Mouse (Mus musculus): Measurements from ENCODE around the gene Nos2. TPM values are rescaled to one million over a fixed set of nuclear protein-coding genes. Genes with fewer than 3 reads are reported as not detected.

Gene Nos2
- polyA plus RNA-seq, 1 experiment = 0.38 TPM

DNA sequence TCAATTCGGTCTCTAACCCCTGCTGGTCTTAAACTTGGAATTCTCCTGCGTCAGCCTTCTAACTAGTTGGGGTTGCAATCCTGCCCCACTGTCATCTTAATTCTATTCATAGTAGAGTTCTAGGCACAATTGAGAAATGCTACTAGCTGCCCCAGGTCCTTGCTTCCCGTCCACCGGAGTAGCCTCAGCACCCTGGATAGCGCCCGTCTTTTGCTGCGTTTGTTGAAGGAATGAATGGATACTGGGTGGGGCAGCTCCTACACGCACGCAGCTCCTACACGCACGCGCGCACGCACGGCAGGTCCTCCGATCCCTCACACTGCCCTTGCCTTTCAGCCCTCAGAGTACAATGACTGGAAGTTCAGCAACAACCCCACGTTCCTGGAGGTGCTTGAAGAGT lies 31.9 kb downstream of the Nos2 start:
- TF ChIP-seq SRF (IDR thresholded peaks at IDR 0.05; ENCODE audit: control insufficient read depth, insufficient read length, low read depth) = no peak
- peak; percentile 89 for TF ChIP-seq REST (IDR thresholded peaks at IDR 0.05; ENCODE audit: insufficient read depth, insufficient read length)
- no peak for TF ChIP-seq POLR2A (IDR thresholded peaks at IDR 0.05; ENCODE audit: insufficient read length, low read depth)
- Histone ChIP-seq H3K27me3 (ENCODE audit: control insufficient read depth, insufficient read depth, insufficient read length) (peaks cover 81% of the 10 kb centered on the region), H3ac (ENCODE audit: control insufficient read depth, insufficient read length) (no peak overlapping the region), H3K79me2 (ENCODE audit: control insufficient read depth, insufficient read depth) (no peaks in the 10 kb centered on the region), H3K4me2 (ENCODE audit: low read depth) (no peak overlapping the region), H3K36me3 (ENCODE audit: control insufficient read depth, insufficient read depth) (no peaks in the 10 kb centered on the region), H3K4me3 (no peak overlapping the region)

- Histone ChIP-seq H3ac (ENCODE audit: control insufficient read depth, insufficient read length) (no peak overlapping the region), H3K36me3 (ENCODE audit: control insufficient read depth, insufficient read depth) (no peaks in the 10 kb centered on the region), H3K4me2 (ENCODE audit: low read depth) (no peak overlapping the region), H3K27me3 (ENCODE audit: control insufficient read depth, insufficient read depth, insufficient read length) (peaks cover 52% of the 10 kb centered on the region), H3K4me3 (no peak overlapping the region), H3K79me2 (ENCODE audit: control insufficient read depth, insufficient read depth) (no peaks in the 10 kb centered on the region)
- TF ChIP-seq TCF3 (IDR thresholded peaks at IDR 0.05; ENCODE audit: insufficient read length, low read depth) = no peak
- no peak for TF ChIP-seq SRF (IDR thresholded peaks at IDR 0.05; ENCODE audit: control insufficient read depth, insufficient read length, low read depth)
- no peak for TF ChIP-seq USF1 (IDR thresholded peaks at IDR 0.05; ENCODE audit: low read depth)
- no peak for TF ChIP-seq MYOG (IDR thresholded peaks at IDR 0.05; ENCODE audit: control insufficient read depth in 1 of 3, insufficient read depth in 1 of 3, insufficient read length in 2 of 3, low read depth in 2 of 3)
- TF ChIP-seq POLR2A (IDR thresholded peaks at IDR 0.05; ENCODE audit: insufficient read length, low read depth) = no peak
- TF ChIP-seq TCF12 (IDR thresholded peaks at IDR 0.05; ENCODE audit: insufficient read depth, poor library complexity, severe bottlenecking) = no peak
- TF ChIP-seq E2F4 (IDR thresholded peaks at IDR 0.05; ENCODE audit: insufficient read depth) = no peak
- TF ChIP-seq MYOD1 (IDR thresholded peaks at IDR 0.05; ENCODE audit: control insufficient read depth in 1 of 3, insufficient read length in 2 of 3, low read depth in 2 of 3) = no peak
- TF ChIP-seq POLR2AphosphoS2 (IDR thresholded peaks at IDR 0.05; ENCODE audit: insufficient read length, low read depth) = no peak
- no peak for TF ChIP-seq REST (IDR thresholded peaks at IDR 0.05; ENCODE audit: insufficient read depth, insufficient read length)
- TF ChIP-seq MAX (IDR thresholded peaks at IDR 0.05; ENCODE audit: low read depth) = no peak
- no peak for TF ChIP-seq CEBPB (IDR thresholded peaks at IDR 0.05; ENCODE audit: insufficient read depth, poor library complexity, severe bottlenecking)
Observed at GRCm38 (mm10) chr11:78956260-78956659, 35.7 kb downstream of the Nos2 start.

DNA sequence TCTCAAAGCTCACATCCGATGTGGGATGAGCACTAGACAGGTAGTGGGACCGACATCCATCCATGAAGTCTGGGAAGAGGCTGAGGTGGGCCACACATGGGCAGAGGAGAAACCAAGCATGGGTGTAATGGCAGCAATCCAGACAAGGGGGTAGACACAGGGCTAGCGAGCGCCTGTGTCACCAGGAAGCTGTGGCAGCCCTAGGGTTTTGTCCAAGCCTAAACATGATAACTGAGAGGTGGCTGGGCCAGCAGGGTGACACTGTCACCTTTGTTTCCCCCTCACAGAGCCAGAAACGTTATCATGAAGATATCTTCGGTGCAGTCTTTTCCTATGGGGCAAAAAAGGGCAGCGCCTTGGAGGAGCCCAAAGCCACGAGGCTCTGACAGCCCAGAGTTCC lies 38.8 kb downstream of the Nos2 start:
- Histone ChIP-seq H3K27me3 (ENCODE audit: control insufficient read depth, insufficient read depth, insufficient read length) (peaks cover 26% of the 10 kb centered on the region), H3K4me3 (no peak overlapping the region), H3K36me3 (ENCODE audit: control insufficient read depth, insufficient read depth) (no peaks in the 10 kb centered on the region), H3ac (ENCODE audit: control insufficient read depth, insufficient read length) (no peak overlapping the region), H3K4me2 (ENCODE audit: low read depth) (no peak overlapping the region), H3K79me2 (ENCODE audit: control insufficient read depth, insufficient read depth) (no peaks in the 10 kb centered on the region)
- TF ChIP-seq MYOG (IDR thresholded peaks at IDR 0.05; ENCODE audit: control insufficient read depth in 1 of 3, insufficient read depth in 1 of 3, insufficient read length in 2 of 3, low read depth in 2 of 3) (no peak), SRF (IDR thresholded peaks at IDR 0.05; ENCODE audit: control insufficient read depth, insufficient read length, low read depth) (no peak), MYOD1 (IDR thresholded peaks at IDR 0.05; ENCODE audit: control insufficient read depth in 1 of 3, insufficient read length in 2 of 3, low read depth in 2 of 3) (no peak), MAX (IDR thresholded peaks at IDR 0.05; ENCODE audit: low read depth) (no peak), CEBPB (IDR thresholded peaks at IDR 0.05; ENCODE audit: insufficient read depth, poor library complexity, severe bottlenecking) (no peak), E2F4 (IDR thresholded peaks at IDR 0.05; ENCODE audit: insufficient read depth) (no peak), REST (IDR thresholded peaks at IDR 0.05; ENCODE audit: insufficient read depth, insufficient read length) (no peak), POLR2A (IDR thresholded peaks at IDR 0.05; ENCODE audit: insufficient read length, low read depth) (no peak), TCF12 (IDR thresholded peaks at IDR 0.05; ENCODE audit: insufficient read depth, poor library complexity, severe bottlenecking) (no peak), USF1 (IDR thresholded peaks at IDR 0.05; ENCODE audit: low read depth) (no peak), TCF3 (IDR thresholded peaks at IDR 0.05; ENCODE audit: insufficient read length, low read depth) (no peak), POLR2AphosphoS2 (IDR thresholded peaks at IDR 0.05; ENCODE audit: insufficient read length, low read depth) (no peak)

DNA sequence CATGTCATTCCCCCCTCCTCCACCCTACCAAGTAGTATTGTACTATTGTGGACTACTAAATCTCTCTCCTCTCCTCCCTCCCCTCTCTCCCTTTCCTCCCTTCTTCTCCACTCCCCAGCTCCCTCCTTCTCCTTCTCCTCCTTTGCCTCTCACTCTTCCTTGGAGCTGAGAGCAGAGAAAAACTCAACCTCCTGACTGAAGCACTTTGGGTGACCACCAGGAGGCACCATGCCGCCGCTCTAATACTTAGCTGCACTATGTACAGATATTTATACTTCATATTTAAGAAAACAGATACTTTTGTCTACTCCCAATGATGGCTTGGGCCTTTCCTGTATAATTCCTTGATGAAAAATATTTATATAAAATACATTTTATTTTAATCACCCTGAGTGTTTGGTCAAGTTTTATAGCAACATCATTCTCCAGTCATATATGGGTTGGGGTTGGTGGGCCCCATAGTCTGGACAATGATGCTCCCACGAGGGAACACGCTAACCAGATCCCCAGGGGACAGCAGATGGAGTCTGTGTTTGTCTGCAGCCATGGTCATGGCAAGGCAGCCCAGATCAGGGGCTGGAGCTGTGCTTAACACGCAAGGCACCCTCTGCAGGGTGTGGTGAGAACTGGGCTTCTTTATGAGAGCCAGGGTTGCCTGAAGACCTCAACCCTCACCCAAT lies 39.4 kb downstream of the Nos2 start:
- no peak overlapping the region for H3ac ChIP-seq (ENCODE audit: control insufficient read depth, insufficient read length)
- peaks cover 20% of the 10 kb centered on the region for H3K27me3 ChIP-seq (ENCODE audit: control insufficient read depth, insufficient read depth, insufficient read length)
- no peak overlapping the region for H3K4me3 ChIP-seq
- H3K36me3 ChIP-seq (ENCODE audit: control insufficient read depth, insufficient read depth) = no peaks in the 10 kb centered on the region
- no peak overlapping the region for H3K4me2 ChIP-seq (ENCODE audit: low read depth)
- no peaks in the 10 kb centered on the region for H3K79me2 ChIP-seq (ENCODE audit: control insufficient read depth, insufficient read depth)
- TF ChIP-seq POLR2A (IDR thresholded peaks at IDR 0.05; ENCODE audit: insufficient read length, low read depth) = no peak
- no peak for TF ChIP-seq MYOG (IDR thresholded peaks at IDR 0.05; ENCODE audit: control insufficient read depth in 1 of 3, insufficient read depth in 1 of 3, insufficient read length in 2 of 3, low read depth in 2 of 3)
- TF ChIP-seq SRF (IDR thresholded peaks at IDR 0.05; ENCODE audit: control insufficient read depth, insufficient read length, low read depth) = no peak
- no peak for TF ChIP-seq TCF12 (IDR thresholded peaks at IDR 0.05; ENCODE audit: insufficient read depth, poor library complexity, severe bottlenecking)
- TF ChIP-seq CEBPB (IDR thresholded peaks at IDR 0.05; ENCODE audit: insufficient read depth, poor library complexity, severe bottlenecking) = no peak
- no peak for TF ChIP-seq MYOD1 (IDR thresholded peaks at IDR 0.05; ENCODE audit: control insufficient read depth in 1 of 3, insufficient read length in 2 of 3, low read depth in 2 of 3)
- TF ChIP-seq E2F4 (IDR thresholded peaks at IDR 0.05; ENCODE audit: insufficient read depth) = no peak
- no peak for TF ChIP-seq REST (IDR thresholded peaks at IDR 0.05; ENCODE audit: insufficient read depth, insufficient read length)
- TF ChIP-seq TCF3 (IDR thresholded peaks at IDR 0.05; ENCODE audit: insufficient read length, low read depth) = no peak
- TF ChIP-seq MAX (IDR thresholded peaks at IDR 0.05; ENCODE audit: low read depth) = no peak
- TF ChIP-seq POLR2AphosphoS2 (IDR thresholded peaks at IDR 0.05; ENCODE audit: insufficient read length, low read depth) = no peak
- no peak for TF ChIP-seq USF1 (IDR thresholded peaks at IDR 0.05; ENCODE audit: low read depth)
